Mouse (Mus musculus) heart, postnatal 0 days (tissue): ENCODE measurements at regions not wholly inside any gene's neighbourhood (a gene's known extent, or its start where the extent isn't known, plus 50 kb on each side); places are given as distances from the start of the nearest gene placed in this dataset.

ENCODE experiments used
- ATAC-seq: fragments of 200-750 bp; cut with Nextera tagmentation; 2 replicates; pipeline ENCODE4 v1.8.0; 2017; ENCODE audit warnings: low read depth, moderate number of reproducible peaks, moderate library complexity; ENCODE audit not compliant: insufficient read depth
- DNase-seq: peaks from one replicate; pipeline ENCODE4 v3.0.0-alpha.2; 2016; ENCODE audit warnings: low spot score
- H3K27ac ChIP-seq: fragments of 300-500 bp; sonication (generic); 2 replicates; pipeline ENCODE4 v1.5.1; 2014; ENCODE audit warnings: low read depth, mild to moderate bottlenecking
- H3K27me3 ChIP-seq: fragments of 300-500 bp; sonication (generic); 2 replicates; pipeline ENCODE4 v1.6.1; 2014; ENCODE audit warnings: low read length, mixed read lengths; ENCODE audit not compliant: control insufficient read depth, insufficient read depth
- H3K36me3 ChIP-seq: fragments of 300-500 bp; sonication (generic); replicated peaks from 2 replicates; pipeline ENCODE4 v1.6.1; 2014; ENCODE audit warnings: low read length, mixed read lengths; ENCODE audit not compliant: control insufficient read depth, insufficient read depth
- H3K4me1 ChIP-seq: fragments of 300-500 bp; sonication (generic); 2 replicates; pipeline ENCODE4 v1.6.1; 2014; ENCODE audit warnings: antibody characterized with exemption; ENCODE audit not compliant: control insufficient read depth, insufficient read depth
- H3K4me2 ChIP-seq: fragments of 300-500 bp; sonication (generic); 2 replicates; pipeline ENCODE4 v1.6.1; 2014; ENCODE audit warnings: low read depth, mild to moderate bottlenecking, low read length, moderate library complexity
- H3K4me3 ChIP-seq: fragments of 300-500 bp; sonication (generic); 2 replicates; pipeline ENCODE4 v1.5.1; 2014; ENCODE audit warnings: low read depth, low read length
- H3K9ac ChIP-seq: fragments of 300-500 bp; sonication (generic); replicated peaks from 2 replicates; pipeline ENCODE4 v1.6.1; 2014; ENCODE audit warnings: low read depth, low read length, mixed read lengths
- H3K9me3 ChIP-seq: fragments of 300-500 bp; sonication (generic); replicated peaks from 2 replicates; pipeline ENCODE4 v1.6.1; 2016; ENCODE audit warnings: low read length; ENCODE audit not compliant: control insufficient read depth
- CTCF ChIP-seq: IDR thresholded peaks from 2 replicates; pipeline ENCODE4 v1.5.1; 2016; ENCODE audit warnings: antibody characterized with exemption, control low read depth, low read depth
- EP300 ChIP-seq: IDR thresholded peaks from 2 replicates; pipeline ENCODE4 v1.6.1; 2016; ENCODE audit warnings: antibody characterized with exemption, low read depth
- WGBS: fragments of 180-500 bp; shearing (Covaris S2); extraction: QIAGEN DNeasy Blood & Tissue Kit; methylation state at CpG from one replicate; pipeline ENCODE4 v1.1.7; 2014; 5-methylcytosine and 5-hydroxymethylcytosine counted together

DNA sequence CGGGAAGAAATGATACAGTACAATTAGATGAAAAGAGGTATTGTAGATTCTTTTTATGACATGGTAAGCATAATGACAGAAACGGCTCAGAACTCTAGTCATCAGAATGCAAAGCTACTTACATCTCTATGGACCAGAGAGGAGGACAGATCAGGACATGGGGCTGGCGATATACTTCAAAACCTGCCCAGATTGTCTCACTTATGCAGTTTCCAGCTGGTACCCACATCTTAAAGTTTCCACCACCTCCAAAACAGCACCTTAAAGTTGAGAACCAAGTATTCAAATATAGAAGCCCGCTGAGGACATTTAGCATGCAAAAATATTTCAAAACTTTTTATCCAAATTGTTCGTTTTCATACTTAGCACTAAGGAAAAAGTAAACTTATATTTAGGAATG lies 341.0 kb downstream of the 1700009N14Rik start:
- H3K4me3 ChIP-seq = no peak overlapping the region
- H3K36me3 ChIP-seq = no peaks in the 10 kb centered on the region
- H3K9me3 ChIP-seq = no peaks in the 10 kb centered on the region
- WGBS = 75% methylated on average over 5 of the region's 5 CpGs
- DNase-seq = no peak
- H3K4me1 ChIP-seq = no peaks in the 10 kb centered on the region
- H3K9ac ChIP-seq = no peak overlapping the region
- no peak overlapping the region for H3K27ac ChIP-seq
- no peaks in the 10 kb centered on the region for H3K27me3 ChIP-seq
- ATAC-seq = no peak
- TF ChIP-seq CTCF = no peak
- no peak for TF ChIP-seq EP300
- H3K4me2 ChIP-seq = no peak overlapping the region

DNA sequence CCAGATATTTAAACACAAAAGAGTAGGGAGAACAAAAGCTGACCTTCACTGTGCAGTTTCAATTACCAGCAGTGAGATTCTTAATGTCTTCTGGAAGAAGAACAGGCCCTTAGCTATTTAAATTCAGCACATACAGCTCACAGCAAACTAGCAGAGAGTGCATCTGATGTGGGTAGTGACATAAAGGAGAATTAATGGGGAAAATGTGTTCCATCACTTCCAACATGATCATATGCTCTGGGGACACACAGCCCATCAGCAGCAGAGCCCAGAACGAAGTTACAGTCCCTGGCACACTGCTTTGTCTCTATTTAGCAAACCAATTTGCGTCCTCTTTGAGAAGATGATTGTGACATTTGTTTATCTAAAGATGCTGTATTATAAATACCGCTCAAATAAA lies 332.9 kb upstream of the Aco1 start:
- no peak overlapping the region for H3K4me3 ChIP-seq
- DNase-seq (no peak), ATAC-seq (no peak)
- no peaks in the 10 kb centered on the region for H3K36me3 ChIP-seq
- no peaks in the 10 kb centered on the region for H3K27me3 ChIP-seq
- H3K4me1 ChIP-seq = no peaks in the 10 kb centered on the region
- no peak overlapping the region for H3K9ac ChIP-seq
- no peak for TF ChIP-seq CTCF
- 76% methylated on average over 3 of the region's 3 CpGs for WGBS
- H3K4me2 ChIP-seq = no peak overlapping the region
- no peaks in the 10 kb centered on the region for H3K9me3 ChIP-seq
- H3K27ac ChIP-seq = no peak overlapping the region

DNA sequence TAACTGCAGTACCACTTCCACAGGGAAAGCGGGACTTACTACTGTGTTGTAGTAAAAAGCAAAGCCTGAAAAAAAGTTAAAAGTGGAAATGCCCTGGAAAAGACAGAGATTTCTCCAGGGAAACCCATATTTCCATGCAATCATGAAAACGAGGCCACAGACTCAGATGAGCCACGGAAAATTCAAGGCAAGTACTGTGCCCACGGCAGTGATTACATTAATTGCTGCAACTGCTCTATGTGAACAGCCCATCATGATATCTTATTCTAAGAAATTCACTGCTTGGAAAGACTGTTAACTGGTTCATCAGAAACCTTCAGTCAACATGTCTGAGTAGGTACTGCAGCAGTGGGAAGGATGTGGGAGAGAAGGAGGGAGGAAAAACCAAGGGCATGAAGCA lies 330.1 kb upstream of the Aco1 start:
- H3K27me3 ChIP-seq = no peaks in the 10 kb centered on the region

DNA sequence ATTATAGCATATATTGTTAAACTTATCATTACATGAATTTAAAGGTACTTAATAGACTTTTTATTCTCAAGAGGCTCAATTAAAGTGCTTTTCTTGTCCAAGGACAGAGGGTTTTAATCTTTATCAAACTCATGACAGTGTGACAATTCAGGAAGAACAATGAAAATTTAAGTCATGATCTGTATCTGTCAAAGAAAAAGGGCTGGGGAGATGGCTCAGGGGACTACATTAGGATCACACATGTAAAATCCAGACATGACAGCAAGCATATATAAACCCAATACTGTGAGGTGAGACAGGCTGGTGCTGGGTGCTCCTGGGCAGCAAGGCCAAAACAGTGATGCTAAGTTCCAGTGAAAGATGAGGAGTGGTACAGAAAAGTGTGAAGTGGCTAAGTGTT lies 327.3 kb upstream of the Aco1 start:
- DNase-seq (no peak), ATAC-seq (no peak)
- H3K4me1 ChIP-seq = no peaks in the 10 kb centered on the region
- no peak overlapping the region for H3K27ac ChIP-seq
- H3K9me3 ChIP-seq = no peaks in the 10 kb centered on the region
- no peak overlapping the region for H3K9ac ChIP-seq
- no peak overlapping the region for H3K4me3 ChIP-seq
- H3K27me3 ChIP-seq = no peaks in the 10 kb centered on the region
- H3K4me2 ChIP-seq = no peak overlapping the region
- no peak for TF ChIP-seq EP300
- no peak for TF ChIP-seq CTCF
- H3K36me3 ChIP-seq = no peaks in the 10 kb centered on the region

More for the DNA sequence above, 330.1 kb upstream of the Aco1 start:
- ATAC-seq (no peak), DNase-seq (no peak)
- WGBS = 74% methylated on average over 4 of the region's 4 CpGs
- Histone ChIP-seq H3K36me3 (no peaks in the 10 kb centered on the region), H3K4me3 (no peak overlapping the region), H3K9me3 (no peaks in the 10 kb centered on the region), H3K4me1 (no peaks in the 10 kb centered on the region), H3K4me2 (no peak overlapping the region), H3K9ac (no peak overlapping the region), H3K27ac (no peak overlapping the region)
- no peak for TF ChIP-seq EP300
- no peak for TF ChIP-seq CTCF

DNA sequence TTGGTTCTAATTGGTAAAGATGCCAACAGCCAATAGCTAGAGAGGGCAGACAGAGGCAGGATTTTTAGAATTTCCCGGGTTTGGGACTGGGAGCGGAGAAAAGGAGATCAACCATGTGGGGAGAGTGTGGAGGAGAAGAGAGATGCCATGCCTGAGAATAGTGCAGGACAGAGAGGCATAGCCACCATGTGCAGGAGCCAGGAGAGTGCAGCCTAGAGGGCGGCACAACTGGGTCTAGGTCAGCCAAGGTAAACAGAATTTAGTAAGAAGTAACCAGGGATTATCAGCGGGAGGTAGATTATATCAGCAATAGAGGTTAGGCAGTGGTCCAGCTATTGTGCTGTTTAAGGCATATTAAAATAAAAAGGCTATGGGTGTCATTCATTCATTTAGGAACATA lies 325.2 kb upstream of the Aco1 start:
- DNase-seq = no peak
- ATAC-seq = no peak
- no peak overlapping the region for H3K9ac ChIP-seq
- 77% methylated on average over 4 of the region's 4 CpGs for WGBS
- no peaks in the 10 kb centered on the region for H3K27me3 ChIP-seq
- TF ChIP-seq CTCF (no peak), EP300 (no peak)
- H3K4me1 ChIP-seq = no peaks in the 10 kb centered on the region
- H3K9me3 ChIP-seq = no peaks in the 10 kb centered on the region
- no peak overlapping the region for H3K4me2 ChIP-seq
- no peak overlapping the region for H3K4me3 ChIP-seq
- H3K27ac ChIP-seq = no peak overlapping the region
- H3K36me3 ChIP-seq = no peaks in the 10 kb centered on the region

DNA sequence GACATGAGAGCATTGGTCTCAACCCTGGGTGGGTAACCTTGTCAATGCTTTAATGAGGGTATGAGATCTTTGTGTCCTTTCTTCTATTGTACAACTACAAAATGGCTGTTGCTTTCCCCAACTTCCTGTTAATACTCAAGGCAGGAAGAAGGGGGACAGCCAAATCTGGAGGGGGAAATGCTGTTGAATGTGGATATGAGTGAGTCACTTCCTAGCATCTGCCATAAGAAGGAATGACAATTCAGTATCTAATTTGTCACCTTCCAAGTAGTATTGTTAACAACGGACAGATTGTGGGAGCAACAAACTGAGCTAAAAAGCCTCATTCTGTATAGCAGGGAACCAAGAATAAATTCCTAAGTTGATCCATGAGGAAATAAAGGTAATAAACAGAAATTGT lies 309.2 kb upstream of the Aco1 start:
- WGBS = 68% methylated on average over 1 of the region's 1 CpGs
- Histone ChIP-seq H3K9ac (no peak overlapping the region), H3K36me3 (no peaks in the 10 kb centered on the region), H3K4me1 (no peaks in the 10 kb centered on the region), H3K9me3 (no peaks in the 10 kb centered on the region), H3K4me2 (no peak overlapping the region), H3K4me3 (no peak overlapping the region), H3K27me3 (no peaks in the 10 kb centered on the region), H3K27ac (no peak overlapping the region)
- DNase-seq (no peak), ATAC-seq (no peak)
- TF ChIP-seq CTCF (no peak), EP300 (no peak)
